Mouse (Mus musculus) heart, embryonic 13.5 days (tissue): ENCODE data around the gene Prm3. TPM values are rescaled to one million over a fixed set of nuclear protein-coding genes. Genes with fewer than 3 reads are reported as not detected.

Experiments used
- ATAC-seq: fragments of 200-750 bp; cut with Nextera tagmentation; 2 replicates; pipeline ENCODE4 v1.8.0; 2017; ENCODE audit warnings: moderate TSS enrichment; ENCODE audit not compliant: insufficient number of reproducible peaks, low FRiP score, low TSS enrichment; ENCODE audit errors: extremely low read depth
- H3K27ac ChIP-seq: fragments of 300-500 bp; sonication (generic); replicated peaks from 2 replicates; pipeline ENCODE4 v1.5.1; 2015; ENCODE audit warnings: moderate library complexity, mild to moderate bottlenecking, inconsistent platforms
- H3K27me3 ChIP-seq: fragments of 300-500 bp; sonication (generic); replicated peaks from 2 replicates; pipeline ENCODE4 v1.6.1; 2015; ENCODE audit warnings: mild to moderate bottlenecking, inconsistent platforms
- H3K36me3 ChIP-seq: fragments of 300-500 bp; sonication (generic); 2 replicates; pipeline ENCODE4 v1.6.1; 2015; ENCODE audit warnings: mild to moderate bottlenecking, inconsistent platforms
- H3K4me1 ChIP-seq: fragments of 300-500 bp; sonication (generic); 2 replicates; pipeline ENCODE4 v1.6.1; 2015; ENCODE audit warnings: inconsistent platforms
- H3K4me2 ChIP-seq: fragments of 300-500 bp; sonication (generic); 2 replicates; pipeline ENCODE4 v1.6.1; 2015; ENCODE audit warnings: inconsistent platforms, mild to moderate bottlenecking, moderate library complexity
- H3K4me3 ChIP-seq: fragments of 300-500 bp; sonication (generic); 2 replicates; pipeline ENCODE4 v1.5.1; 2015; ENCODE audit warnings: moderate library complexity, mild to moderate bottlenecking, inconsistent platforms
- H3K9ac ChIP-seq: fragments of 300-500 bp; sonication (generic); 2 replicates; pipeline ENCODE4 v1.6.1; 2015; ENCODE audit warnings: inconsistent platforms, mild to moderate bottlenecking, moderate library complexity
- H3K9me3 ChIP-seq: fragments of 300-500 bp; sonication (generic); 2 replicates; pipeline ENCODE4 v1.6.1; 2016; ENCODE audit warnings: inconsistent platforms
- WGBS: fragments of 180-500 bp; shearing (Covaris S2); methylation state at CpG from one replicate; pipeline ENCODE4 v1.1.7; 2015; ENCODE audit warnings: mixed read lengths; 5-methylcytosine and 5-hydroxymethylcytosine counted together
- polyA plus RNA-seq: library from polyadenylated mRNA; unstranded; fragments of >200 nt; fragmentation: Nextera tagmentation; extraction: Ambion mirVana; gene quantifications from 2 replicates; pipeline ENCODE4 v1.2.1, GENCODE M21; 2015

Prm3 gene
- polyA plus RNA-seq, 1 experiment from 2014 or later: not detected

- Histone ChIP-seq H3K4me2 (no peak within 1 kb of the TSS), H3K27ac (no peak within 1 kb of the TSS), H3K4me3 (no peak within 1 kb of the TSS), H3K9ac (no peak within 1 kb of the TSS), H3K9me3 (no peaks in the 10 kb centered on the region), H3K4me1 (no peaks in the 10 kb centered on the region), H3K27me3 (peaks cover 51% of the 10 kb centered on the region), H3K36me3 (no peaks in the 10 kb centered on the region)
- 69% methylated on average over 6 of the region's 6 CpGs for WGBS
- ATAC-seq: no peak
Observed at GRCm38 (mm10) chr16:10796034-10796433, 5.3 kb upstream of the Prm3 start, which contains the start of gene Prm2. Gene Prm2 (minus strand): TSS chr16:10796134.

DNA sequence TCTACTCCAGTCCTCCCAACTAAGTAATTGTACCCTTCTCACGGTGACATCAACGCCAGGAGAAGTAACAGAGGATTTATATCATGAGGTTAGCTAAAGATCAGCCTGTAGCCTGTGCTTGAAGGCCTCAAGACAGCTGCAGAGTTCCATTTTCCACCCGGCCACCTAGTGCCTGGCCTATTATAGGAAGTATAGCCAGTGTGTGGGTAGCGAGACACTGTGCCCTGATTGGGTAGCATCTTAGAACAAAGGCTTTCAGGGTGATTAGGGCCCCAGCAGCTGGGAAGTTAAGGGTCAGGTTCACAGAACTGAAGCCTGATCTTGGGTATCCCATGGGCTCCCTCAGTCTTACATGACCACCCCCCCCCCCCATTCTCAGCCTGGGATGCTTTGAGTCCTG is 1.8 kb downstream of the Prm3 start:
- Histone ChIP-seq H3K4me1 (peaks cover 23% of the 10 kb centered on the region), H3K27ac (no peak overlapping the region), H3K4me2 (no peak overlapping the region), H3K9ac (no peak overlapping the region), H3K4me3 (no peak overlapping the region), H3K9me3 (no peaks in the 10 kb centered on the region), H3K36me3 (no peaks in the 10 kb centered on the region), H3K27me3 (peaks cover 23% of the 10 kb centered on the region; the same call in 1 of the 2 replicates)
- 75% methylated on average over 4 of the region's 4 CpGs for WGBS
- no peak for ATAC-seq

- H3K9me3 ChIP-seq: no peaks in the 10 kb centered on the region
- no peak for ATAC-seq
- H3K27me3 ChIP-seq: peaks cover 20% of the 10 kb centered on the region; the same call in 1 of the 2 replicates
- no peak within 1 kb of the TSS for H3K4me2 ChIP-seq
- no peak within 1 kb of the TSS for H3K9ac ChIP-seq
- H3K4me1 ChIP-seq: peaks cover 29% of the 10 kb centered on the region
- no peak within 1 kb of the TSS for H3K27ac ChIP-seq
- WGBS: 48% methylated on average over 16 of the region's 16 CpGs
- no peaks in the 10 kb centered on the region for H3K36me3 ChIP-seq
- H3K4me3 ChIP-seq: no peak within 1 kb of the TSS
Observed at GRCm38 (mm10) chr16:10788271-10788670, 2.4 kb downstream of the Prm3 start, which contains the start of gene Tnp2. Gene Tnp2 (minus strand): TSS chr16:10788660.

- 69% methylated on average over 7 of the region's 7 CpGs for WGBS
- H3K27ac ChIP-seq: no peak overlapping the region
- no peaks in the 10 kb centered on the region for H3K9me3 ChIP-seq
- H3K4me1 ChIP-seq: peaks cover 35% of the 10 kb centered on the region
- H3K27me3 ChIP-seq: peaks cover 20% of the 10 kb centered on the region; the same call in 1 of the 2 replicates
- no peak overlapping the region for H3K4me2 ChIP-seq
- no peak for ATAC-seq
- H3K9ac ChIP-seq: no peak overlapping the region
- H3K4me3 ChIP-seq: no peak overlapping the region
- H3K36me3 ChIP-seq: peaks cover 5% of the 10 kb centered on the region; the same call in 1 of the 2 replicates
Observed at GRCm38 (mm10) chr16:10787548-10788058, 3.1 kb downstream of the Prm3 start.

DNA sequence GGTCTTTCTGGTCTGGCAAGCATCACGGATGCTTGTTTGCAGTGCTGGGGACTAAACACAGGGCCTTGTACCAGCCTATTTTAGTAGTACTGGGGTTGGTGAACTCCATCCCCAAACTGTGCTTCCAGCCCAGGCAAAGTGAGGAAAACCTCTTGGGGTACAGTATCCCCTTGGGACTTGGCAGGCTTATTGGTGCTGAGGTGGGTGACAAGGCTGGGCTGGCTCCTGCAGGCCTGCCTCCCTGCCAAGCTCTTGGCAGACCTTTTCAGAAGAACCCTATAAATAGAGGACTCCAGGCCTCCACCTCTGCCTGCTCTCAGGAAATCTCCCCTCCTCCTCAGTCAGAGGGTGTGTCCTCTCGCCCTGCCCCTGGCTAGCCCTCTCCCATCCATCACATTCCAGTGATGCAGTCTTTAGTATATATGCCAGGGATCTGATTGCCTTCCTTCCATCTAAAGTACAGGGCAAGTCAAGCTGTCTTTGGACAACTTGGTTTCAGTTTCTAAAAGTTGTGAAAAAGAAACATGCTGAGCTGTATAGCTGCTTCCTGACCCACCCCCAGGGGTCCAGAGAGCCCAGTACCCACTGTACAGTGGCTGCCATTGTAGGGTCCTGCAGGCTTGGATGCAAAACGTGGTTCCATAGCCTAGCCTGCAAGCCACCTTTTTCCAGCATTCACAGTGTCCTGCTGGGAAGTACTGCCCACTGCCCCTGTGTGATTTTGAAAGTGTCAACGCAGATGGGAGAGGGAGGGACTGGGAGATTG is 3.7 kb downstream of the Prm3 start:
- no peaks in the 10 kb centered on the region for H3K9me3 ChIP-seq
- H3K27ac ChIP-seq: peak overlapping the region; percentile 96
- H3K4me1 ChIP-seq: peaks cover 42% of the 10 kb centered on the region
- H3K27me3 ChIP-seq: peaks cover 15% of the 10 kb centered on the region; the same call in 1 of the 2 replicates
- H3K9ac ChIP-seq: no peak overlapping the region
- 0 out of 2 replicates have a peak overlapping the region, but pooled peaks have one; percentile 85 for H3K4me3 ChIP-seq
- H3K36me3 ChIP-seq: peaks cover 5% of the 10 kb centered on the region; the same call in 1 of the 2 replicates
- no peak for ATAC-seq
- 43% methylated on average over 4 of the region's 4 CpGs for WGBS
- H3K4me2 ChIP-seq: peak overlapping the region; percentile 97

GRCm38 (mm10) chr16:10786288-10786687 is 4.4 kb downstream of the Prm3 start:
- peak overlapping the region; percentile 96 for H3K27ac ChIP-seq
- H3K27me3 ChIP-seq: peaks cover 8% of the 10 kb centered on the region; the same call in 1 of the 2 replicates
- WGBS: 2% methylated on average over 9 of the region's 9 CpGs
- peaks cover 5% of the 10 kb centered on the region; the same call in 1 of the 2 replicates for H3K36me3 ChIP-seq
- peaks cover 48% of the 10 kb centered on the region for H3K4me1 ChIP-seq
- H3K9me3 ChIP-seq: no peaks in the 10 kb centered on the region
- no peak for ATAC-seq
- peak overlapping the region; percentile 85 for H3K4me3 ChIP-seq
- H3K4me2 ChIP-seq: peak overlapping the region; percentile 97
- peak overlapping the region; percentile 93 for H3K9ac ChIP-seq

DNA sequence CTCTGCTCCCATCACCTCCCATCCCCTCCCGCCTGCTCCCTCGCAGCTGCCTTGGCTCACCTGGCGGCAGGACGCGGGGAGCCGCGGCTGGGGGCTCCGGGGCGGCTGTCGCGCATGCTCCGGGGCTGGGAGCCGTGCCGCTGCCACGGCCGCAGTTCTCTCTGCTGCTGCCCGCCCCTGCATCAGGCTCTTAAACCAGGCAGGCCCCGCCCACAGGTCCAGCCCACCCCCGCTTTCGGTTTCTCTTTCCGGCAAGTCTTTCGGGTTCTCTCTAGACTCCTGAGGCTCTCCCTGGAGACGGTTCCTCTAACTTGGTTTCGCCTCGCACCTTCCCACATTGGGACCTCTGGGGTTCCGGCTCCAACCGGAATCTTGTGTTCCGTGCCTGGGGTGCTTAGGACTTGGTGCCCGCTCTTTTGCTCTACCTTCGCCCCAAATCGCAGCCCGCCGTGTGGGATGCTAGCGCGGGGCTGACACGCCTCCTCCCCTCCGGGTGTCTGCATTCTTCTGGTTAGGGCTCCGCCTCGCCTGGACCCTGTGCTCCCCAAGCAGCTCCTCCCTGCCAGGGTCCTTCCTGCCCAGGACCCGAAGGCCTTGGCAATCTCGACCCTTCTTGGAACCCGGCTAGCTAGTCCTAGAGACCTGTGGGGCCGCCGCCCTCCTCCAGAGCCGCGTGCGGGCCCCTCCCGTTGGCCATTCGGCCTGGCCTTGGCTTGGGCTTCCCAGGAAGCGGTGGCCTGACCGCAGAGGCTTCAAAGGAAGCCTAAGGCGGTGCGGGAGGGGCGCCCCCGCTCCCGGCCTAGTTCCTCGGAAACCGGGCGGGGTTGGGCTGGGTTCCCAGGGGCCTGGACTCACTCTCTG is 5.1 kb downstream of the Prm3 start, which contains the start of gene Socs1:
Gene Socs1 (minus strand): TSS at position 166 of the 861 bp plus-strand sequence.
- under 1% methylated on average over 59 of the region's 59 CpGs for WGBS
- peak within 1 kb of the TSS; percentile 85 for H3K4me3 ChIP-seq
- ATAC-seq: peak; percentile 76
- H3K9me3 ChIP-seq: no peaks in the 10 kb centered on the region
- peaks cover 5% of the 10 kb centered on the region; the same call in 1 of the 2 replicates for H3K36me3 ChIP-seq
- H3K4me1 ChIP-seq: peaks cover 55% of the 10 kb centered on the region
- peaks cover 3% of the 10 kb centered on the region; the same call in 1 of the 2 replicates for H3K27me3 ChIP-seq
- peak within 1 kb of the TSS; percentile 93 for H3K9ac ChIP-seq
- H3K4me2 ChIP-seq: peak within 1 kb of the TSS; percentile 97
- peak within 1 kb of the TSS; percentile 96 for H3K27ac ChIP-seq

- Histone ChIP-seq H3K4me2 (peak overlapping the region; percentile 97), H3K36me3 (peaks cover 5% of the 10 kb centered on the region; the same call in 1 of the 2 replicates), H3K4me1 (peaks cover 62% of the 10 kb centered on the region), H3K9me3 (no peaks in the 10 kb centered on the region), H3K9ac (peak overlapping the region; percentile 93), H3K27me3 (peaks cover 3% of the 10 kb centered on the region; the same call in 1 of the 2 replicates), H3K27ac (peak overlapping the region; percentile 96), H3K4me3 (peak overlapping the region; percentile 85)
- WGBS: under 1% methylated on average over 47 of the region's 55 CpGs
- peak; percentile 64 for ATAC-seq
Observed at GRCm38 (mm10) chr16:10784793-10785370, 5.8 kb downstream of the Prm3 start.

DNA sequence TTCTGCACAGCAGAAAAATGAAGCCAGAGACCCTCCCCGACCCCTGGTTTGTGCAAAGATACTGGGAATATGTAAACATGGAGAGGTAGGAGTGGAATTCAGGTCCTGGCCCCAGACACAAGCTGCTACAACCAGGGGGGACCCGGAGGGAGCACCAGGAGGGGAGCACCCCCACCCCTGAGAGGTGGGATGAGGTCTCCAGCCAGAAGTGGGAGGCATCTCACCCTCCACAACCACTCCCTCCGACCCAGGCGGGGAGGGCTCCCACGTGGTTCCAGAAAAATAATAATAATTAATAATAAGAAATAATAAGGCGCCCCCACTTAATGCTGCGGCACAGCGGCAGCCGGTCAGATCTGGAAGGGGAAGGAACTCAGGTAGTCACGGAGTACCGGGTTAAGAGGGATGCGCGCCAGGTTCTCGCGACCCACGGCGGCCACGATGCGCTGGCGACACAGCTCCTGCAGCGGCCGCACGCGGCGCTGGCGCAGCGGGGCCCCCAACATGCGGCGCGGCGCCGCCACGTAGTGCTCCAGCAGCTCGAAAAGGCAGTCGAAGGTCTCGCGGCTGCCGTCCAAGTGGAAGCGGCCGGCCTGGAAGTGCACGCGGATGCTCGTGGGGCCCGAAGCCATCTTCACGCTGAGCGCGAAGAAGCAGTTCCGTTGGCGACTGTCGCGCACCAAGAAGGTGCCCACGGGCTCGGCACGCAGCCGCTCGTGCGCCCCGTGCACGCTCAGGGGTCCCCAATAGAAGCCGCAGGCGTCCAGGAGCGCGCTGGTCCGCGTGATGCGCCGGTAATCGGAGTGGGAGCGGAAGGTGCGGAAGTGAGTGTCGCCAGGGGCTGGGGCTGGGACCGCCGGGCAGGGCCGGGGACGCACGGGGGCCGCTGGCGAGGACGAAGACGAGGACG is 6.6 kb downstream of the Prm3 start:
- Histone ChIP-seq H3K9ac (peak overlapping the region; percentile 93), H3K4me1 (peaks cover 65% of the 10 kb centered on the region), H3K36me3 (peaks cover 5% of the 10 kb centered on the region; the same call in 1 of the 2 replicates), H3K4me2 (peak overlapping the region; percentile 97), H3K4me3 (peak overlapping the region; percentile 85), H3K27ac (peak overlapping the region; percentile 96), H3K27me3 (peaks cover under 1% of the 10 kb centered on the region; the same call in 1 of the 2 replicates), H3K9me3 (no peaks in the 10 kb centered on the region)
- 2% methylated on average over 81 of the region's 81 CpGs for whole genome bisulfite sequencing
- ATAC-seq: no peak

DNA sequence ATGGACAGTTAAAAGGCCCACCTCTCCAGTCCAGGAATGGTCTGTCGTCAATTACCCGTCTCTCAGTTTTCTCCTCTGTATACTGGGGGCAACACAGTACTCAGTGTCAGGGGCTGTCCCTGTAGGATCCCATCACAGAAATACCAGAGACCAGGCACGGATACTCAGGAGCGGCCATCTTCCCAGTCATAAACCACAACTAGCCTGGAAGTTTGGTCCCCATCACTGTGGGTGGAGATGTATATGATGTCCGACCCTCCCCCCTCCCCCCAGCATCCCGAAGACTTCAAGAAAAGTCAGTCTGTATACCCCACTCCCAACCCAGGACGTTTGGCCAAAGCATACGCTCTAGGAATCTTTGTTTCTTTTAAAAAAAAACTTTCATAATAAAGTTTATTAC is 7.3 kb downstream of the Prm3 start:
- no peak for ATAC-seq

More for the DNA sequence above, 7.3 kb downstream of the Prm3 start:
- Histone ChIP-seq H3K27ac (peak overlapping the region; percentile 96; the same call in 1 of the 2 replicates), H3K9ac (peak overlapping the region; percentile 93), H3K36me3 (peaks cover 5% of the 10 kb centered on the region; the same call in 1 of the 2 replicates), H3K4me1 (peaks cover 68% of the 10 kb centered on the region), H3K4me3 (peak overlapping the region; percentile 85), H3K9me3 (no peaks in the 10 kb centered on the region), H3K27me3 (no peaks in the 10 kb centered on the region), H3K4me2 (peak overlapping the region; percentile 97)
- WGBS: 67% methylated on average over 8 of the region's 8 CpGs
